Mouse (Mus musculus): ENCODE data around the gene Asb8. TPM values are rescaled to one million over a fixed set of nuclear protein-coding genes. Genes with fewer than 3 reads are reported as not detected.

Asb8 gene
- total and polyA plus RNA-seq, 2 experiments from 2014 or later, result 53.3 to 55.9 TPM

DNA sequence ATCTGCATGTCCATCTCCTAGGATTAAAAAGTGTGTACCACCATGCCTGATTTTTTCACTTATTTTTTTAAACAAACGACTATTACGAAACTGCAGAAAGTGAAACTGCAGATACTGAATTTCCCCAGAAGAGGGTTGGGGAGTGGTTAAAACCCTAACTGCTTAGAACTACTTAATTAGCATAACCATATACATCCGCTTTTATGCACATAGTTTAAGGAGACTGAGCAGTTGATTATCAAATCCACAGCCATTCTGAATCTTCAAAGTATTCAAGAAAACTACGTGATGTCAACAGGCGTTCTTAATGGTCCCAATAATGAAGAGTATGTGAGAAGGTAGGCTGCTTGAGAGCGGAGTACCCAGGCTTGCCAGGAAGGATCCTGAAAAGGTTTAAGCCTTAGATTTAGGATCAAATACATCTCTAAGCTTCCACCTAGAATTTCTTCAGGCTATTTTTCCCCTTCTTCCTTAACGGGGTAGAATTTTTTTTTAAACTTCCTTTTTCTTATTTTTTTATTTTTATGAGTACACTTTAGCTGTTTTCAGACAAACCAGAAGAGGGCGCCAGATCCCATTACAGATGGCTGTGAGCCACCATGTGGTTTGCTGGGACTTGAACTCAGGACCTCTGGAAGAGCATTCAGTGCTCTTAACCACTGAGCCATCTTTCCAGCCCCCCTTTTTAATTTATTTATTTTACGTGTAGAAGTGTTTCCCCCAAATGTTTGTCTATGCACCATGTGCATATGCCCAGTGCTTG is 75.8 kb downstream of the Asb8 start:
- peaks cover 11% of the 10 kb centered on the region; the same call in 1 of the 2 replicates for H3K4me1 ChIP-seq (ENCODE audit: insufficient read depth, low read length)
- DNase-seq (ENCODE audit: low spot score), result peak; percentile 20
- no peak overlapping the region for H3K4me2 ChIP-seq (ENCODE audit: low read depth, low read length)
- H3K27me3 ChIP-seq (ENCODE audit: insufficient read depth, low read length), result no peaks in the 10 kb centered on the region
- peak; percentile 64 for TF ChIP-seq CTCF (IDR thresholded peaks at IDR 0.05; ENCODE audit: low read depth)
- H3K27ac ChIP-seq, result no peak overlapping the region
- 79% methylated on average over 9 of the region's 9 CpGs for WGBS
- no peak overlapping the region for H3K4me3 ChIP-seq (ENCODE audit: low read length)
- no peak for ATAC-seq
- peaks cover 4% of the 10 kb centered on the region; the same call in 1 of the 2 replicates for H3K36me3 ChIP-seq (ENCODE audit: insufficient read depth, low read length)
- H3K9me3 ChIP-seq (ENCODE audit: low read length), result no peaks in the 10 kb centered on the region
- H3K9ac ChIP-seq (replicated peaks; ENCODE audit: low read length), result no peak overlapping the region

DNA sequence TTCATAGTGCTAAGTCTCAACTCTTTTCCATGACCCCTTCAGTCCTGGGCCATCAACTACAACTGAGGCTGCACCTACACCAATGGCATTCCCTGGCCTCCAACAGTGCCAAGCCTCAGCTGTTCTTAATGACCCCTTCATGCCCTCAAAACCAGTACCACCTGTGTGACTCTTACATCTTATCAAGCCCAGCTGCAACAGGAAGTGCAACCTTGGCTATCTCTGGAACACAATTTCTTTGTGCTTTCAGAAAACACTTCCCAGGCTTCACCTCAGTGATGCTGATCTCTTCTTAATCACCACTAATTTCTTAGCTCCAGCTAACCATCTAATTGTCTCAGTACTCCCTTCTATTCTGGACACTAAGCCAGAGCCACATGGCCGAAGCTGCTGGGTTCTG is 76.5 kb downstream of the Asb8 start:
- WGBS, result 83% methylated on average over 1 of the region's 1 CpGs
- Histone ChIP-seq H3K27me3 (ENCODE audit: insufficient read depth, low read length) (no peaks in the 10 kb centered on the region), H3K27ac (no peak overlapping the region), H3K4me3 (ENCODE audit: low read length) (no peak overlapping the region), H3K36me3 (ENCODE audit: insufficient read depth, low read length) (peaks cover 4% of the 10 kb centered on the region; the same call in 1 of the 2 replicates), H3K9ac (replicated peaks; ENCODE audit: low read length) (no peak overlapping the region), H3K4me2 (ENCODE audit: low read depth, low read length) (no peak overlapping the region), H3K4me1 (ENCODE audit: insufficient read depth, low read length) (peaks cover 9% of the 10 kb centered on the region; the same call in 1 of the 2 replicates), H3K9me3 (ENCODE audit: low read length) (no peaks in the 10 kb centered on the region)
- TF ChIP-seq CTCF (IDR thresholded peaks at IDR 0.05; ENCODE audit: low read depth), result no peak
- ATAC-seq, result no peak
- no peak for DNase-seq (ENCODE audit: low spot score)

Other genes starting within 250 kb of the Asb8 start
- gene Tmem106c, start 201.4 kb downstream of the Asb8 start, total RNA-seq (2014; rRNA removed), result 53.7 and 57.9 TPM in 2 replicates
- 55.9 and 57.9 TPM in 2 replicates for gene Tmem106c, start 201.4 kb downstream of the Asb8 start, polyA plus RNA-seq (2015; fragmentation: Nextera tagmentation; extraction: Ambion mirVana)
- 19.3 and 28.9 TPM in 2 replicates for gene Col2a1, start 160.9 kb downstream of the Asb8 start, total RNA-seq (2014; rRNA removed)
- 7.4 and 8.1 TPM in 2 replicates for gene Col2a1, start 160.9 kb downstream of the Asb8 start, polyA plus RNA-seq (2015; fragmentation: Nextera tagmentation; extraction: Ambion mirVana)
- gene Pfkm, start 73.0 kb downstream of the Asb8 start, total RNA-seq (2014; rRNA removed), result 97.3 and 102 TPM in 2 replicates
- gene Pfkm, start 73.0 kb downstream of the Asb8 start, polyA plus RNA-seq (2015; fragmentation: Nextera tagmentation; extraction: Ambion mirVana), result 91.5 and 94.0 TPM in 2 replicates
- 12.7 and 15.0 TPM in 2 replicates for gene Senp1, start 71.9 kb downstream of the Asb8 start, total RNA-seq (2014; rRNA removed)
- 12.5 TPM in 2 replicates for gene Senp1, start 71.9 kb downstream of the Asb8 start, polyA plus RNA-seq (2015; fragmentation: Nextera tagmentation; extraction: Ambion mirVana)
- 107 and 116 TPM in 2 replicates for gene Ccdc184, start 1.5 kb upstream of the Asb8 start, total RNA-seq (2014; rRNA removed)
- gene Ccdc184, start 1.5 kb upstream of the Asb8 start, polyA plus RNA-seq (2015; fragmentation: Nextera tagmentation; extraction: Ambion mirVana), result 90.4 and 98.0 TPM in 2 replicates
- not detected in 2 replicates for gene Olfr288, start 29.9 kb upstream of the Asb8 start, total RNA-seq (2014; rRNA removed)
- not detected in 2 replicates for gene Olfr288, start 29.9 kb upstream of the Asb8 start, polyA plus RNA-seq (2015; fragmentation: Nextera tagmentation; extraction: Ambion mirVana)
- gene Gm44579, start 55.4 kb upstream of the Asb8 start, total RNA-seq (2014; rRNA removed), result not detected in 2 replicates
- 0.08 and 0.28 TPM in 2 replicates for gene Gm44579, start 55.4 kb upstream of the Asb8 start, polyA plus RNA-seq (2015; fragmentation: Nextera tagmentation; extraction: Ambion mirVana)
- gene Olfr287, start 55.4 kb upstream of the Asb8 start, total RNA-seq (2014; rRNA removed), result 2.0 and 5.4 TPM in 2 replicates
- gene Olfr287, start 55.4 kb upstream of the Asb8 start, polyA plus RNA-seq (2015; fragmentation: Nextera tagmentation; extraction: Ambion mirVana), result 2.0 and 2.3 TPM in 2 replicates
- gene Olfr286, start 68.8 kb upstream of the Asb8 start, total RNA-seq (2014; rRNA removed), result 0.26 TPM in 1 of 2 replicates, not detected in the other
- not detected in 2 replicates for gene Olfr286, start 68.8 kb upstream of the Asb8 start, polyA plus RNA-seq (2015; fragmentation: Nextera tagmentation; extraction: Ambion mirVana)
- gene H1fnt, start 91.7 kb upstream of the Asb8 start, total RNA-seq (2014; rRNA removed), result not detected in 2 replicates
- not detected in 2 replicates for gene H1fnt, start 91.7 kb upstream of the Asb8 start, polyA plus RNA-seq (2015; fragmentation: Nextera tagmentation; extraction: Ambion mirVana)
- 11.2 and 15.1 TPM in 2 replicates for gene Zfp641, start 130.5 kb upstream of the Asb8 start, total RNA-seq (2014; rRNA removed)
- 7.3 and 9.0 TPM in 2 replicates for gene Zfp641, start 130.5 kb upstream of the Asb8 start, polyA plus RNA-seq (2015; fragmentation: Nextera tagmentation; extraction: Ambion mirVana)
- gene Olfr285, start 151.7 kb upstream of the Asb8 start, total RNA-seq (2014; rRNA removed), result not detected in 2 replicates
- gene Olfr285, start 151.7 kb upstream of the Asb8 start, polyA plus RNA-seq (2015; fragmentation: Nextera tagmentation; extraction: Ambion mirVana), result not detected in 2 replicates
- gene Olfr284, start 175.4 kb upstream of the Asb8 start, total RNA-seq (2014; rRNA removed), result not detected in 2 replicates
- gene Olfr284, start 175.4 kb upstream of the Asb8 start, polyA plus RNA-seq (2015; fragmentation: Nextera tagmentation; extraction: Ambion mirVana), result not detected in 2 replicates
- gene Olfr283, start 215.3 kb upstream of the Asb8 start, total RNA-seq (2014; rRNA removed), result not detected in 2 replicates
- gene Olfr283, start 215.3 kb upstream of the Asb8 start, polyA plus RNA-seq (2015; fragmentation: Nextera tagmentation; extraction: Ambion mirVana), result not detected in 2 replicates